Mouse (Mus musculus) testis, postnatal 10 days (tissue): ENCODE results near the gene Dcps.

Experiments used
- DNase-seq: peaks from one replicate; pipeline ENCODE4 v3.0.0; 2021; ENCODE audit warnings: low spot score

Gene Dcps

DNA sequence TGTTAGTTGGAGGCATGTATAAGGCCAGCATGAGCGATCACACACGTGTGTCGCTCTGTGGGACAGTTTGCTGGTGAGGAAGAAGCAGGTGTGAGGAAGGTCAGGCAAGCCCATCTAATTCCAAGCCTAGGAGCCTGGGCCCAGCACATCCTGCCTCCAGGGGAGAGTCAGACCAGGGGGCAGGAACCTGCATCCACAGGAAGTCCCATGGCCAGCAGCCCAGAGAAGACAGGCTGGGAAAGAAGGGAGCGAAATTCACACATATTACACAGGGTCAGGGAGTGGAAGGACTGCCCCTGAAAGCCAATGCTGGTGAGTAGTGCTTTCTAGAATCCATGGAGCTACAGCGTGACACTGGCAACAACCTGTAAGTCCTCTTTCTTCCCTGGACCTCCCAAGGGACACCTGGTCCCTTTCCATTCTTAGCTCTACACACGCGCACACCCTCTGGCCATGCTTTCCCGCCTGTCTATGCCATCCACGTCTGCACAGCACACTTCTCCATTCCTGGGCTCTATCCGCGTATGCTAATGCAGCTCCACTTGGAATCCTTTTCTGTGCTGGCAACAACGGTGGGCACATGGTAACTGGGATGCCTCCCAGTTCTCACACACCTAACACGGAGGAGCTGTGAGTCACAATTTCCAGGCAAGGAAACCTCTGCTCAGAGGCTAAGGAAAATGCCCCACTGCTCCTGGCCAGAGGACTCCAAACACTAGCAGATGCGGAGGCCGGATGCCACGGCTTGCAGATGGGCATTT is 44.0 kb downstream of the Dcps start:
- DNase-seq = no peak

DNA sequence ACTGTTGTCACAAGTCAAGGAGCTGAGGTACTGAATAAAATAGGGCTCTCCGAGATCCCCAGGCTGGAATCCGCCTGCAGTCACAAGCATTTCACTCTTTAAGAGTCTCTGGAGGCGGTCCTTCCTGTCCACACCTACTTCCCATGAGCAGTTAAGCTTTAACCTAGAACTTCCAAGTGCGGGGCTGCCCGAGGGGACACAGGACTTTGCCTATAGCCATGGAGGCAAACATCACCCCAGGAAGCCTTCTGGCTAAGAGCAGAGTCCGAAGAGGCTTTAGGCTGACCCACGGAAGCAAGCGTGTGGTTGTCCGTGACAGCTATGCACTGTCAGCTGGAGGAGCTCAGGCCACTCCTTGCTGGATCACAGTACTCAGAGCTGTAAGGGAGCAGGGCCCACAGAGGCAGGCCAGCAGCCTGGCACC is 46.9 kb downstream of the Dcps start:
- no peak for DNase-seq

DNA sequence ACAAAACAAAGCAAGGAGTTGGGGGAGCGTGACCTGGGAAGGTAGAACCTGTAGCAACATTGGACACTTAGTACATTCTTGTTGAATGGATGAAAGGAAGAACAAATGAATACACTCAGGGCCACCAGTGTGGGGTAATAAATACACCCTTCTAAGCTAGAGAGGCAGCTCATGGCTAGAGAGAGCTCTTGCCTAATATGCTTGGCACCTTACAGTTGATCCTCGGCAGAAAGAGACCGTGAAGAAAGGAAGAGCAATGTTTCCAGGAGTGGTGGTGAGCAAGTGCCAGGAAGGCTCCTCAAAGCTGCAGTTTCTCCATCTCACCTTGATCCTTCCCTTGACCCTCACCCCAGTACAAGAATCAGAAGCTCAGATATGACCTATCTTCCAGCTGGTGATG is 47.3 kb downstream of the Dcps start:
- DNase-seq = no peak

DNA sequence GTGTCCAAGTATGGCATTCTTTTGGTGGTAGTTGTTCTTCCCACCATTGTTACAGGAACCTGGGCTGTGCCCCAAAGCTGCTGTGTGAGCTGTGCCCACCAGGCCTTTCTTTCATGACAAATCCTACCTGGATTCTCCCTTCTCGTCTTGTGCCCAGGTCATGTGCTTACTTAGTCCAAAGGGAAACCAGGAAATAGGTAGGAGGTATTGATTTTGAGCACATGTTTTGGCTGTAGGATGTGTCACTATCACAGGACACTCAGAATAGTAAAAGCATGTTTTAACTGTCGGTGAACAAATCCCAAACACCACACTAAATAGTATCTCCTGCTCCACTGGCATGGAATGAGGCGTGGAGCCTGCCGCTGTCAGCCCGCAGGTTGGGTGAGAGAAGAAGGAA is 48.3 kb downstream of the Dcps start:
- DNase-seq = no peak

- no peak for DNase-seq
Measured at GRCm38 (mm10) chr9:35127147-35127546, 48.7 kb downstream of the Dcps start.

DNA sequence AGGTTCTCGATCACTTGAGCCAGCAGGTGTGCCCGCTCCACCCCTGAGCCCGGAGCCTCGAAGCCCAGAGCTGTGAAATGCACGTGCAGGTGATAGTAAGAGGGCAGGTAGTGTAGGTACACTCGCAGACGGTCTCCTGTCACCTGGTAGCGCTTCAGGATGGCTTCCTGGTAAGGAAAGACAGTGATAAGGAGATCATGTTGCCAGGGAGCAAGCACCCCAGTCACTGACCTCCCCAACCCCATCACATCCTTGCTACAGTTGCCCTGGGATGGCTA is 51.2 kb downstream of the Dcps start:
- DNase-seq = no peak

- no peak for DNase-seq
Measured at GRCm38 (mm10) chr9:35123804-35124677, 51.8 kb downstream of the Dcps start.

DNA sequence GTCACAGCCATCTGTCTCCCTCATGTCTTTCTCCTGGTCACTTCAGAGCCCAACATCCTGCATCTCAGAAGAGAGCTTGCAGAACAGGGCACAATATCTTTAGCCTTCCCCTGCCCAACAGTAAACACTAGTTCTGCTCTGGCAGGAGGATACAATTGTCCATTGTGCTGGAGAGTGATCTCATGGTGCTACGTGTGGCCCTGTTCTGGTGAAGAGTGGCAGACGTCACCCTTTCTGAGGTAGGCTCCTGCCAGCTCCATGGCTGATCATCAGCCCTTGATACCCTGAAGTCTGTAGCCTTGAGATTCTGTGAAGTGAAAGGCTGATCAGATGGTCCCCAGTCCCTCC is 52.4 kb downstream of the Dcps start:
- DNase-seq = no peak

- DNase-seq = no peak
Measured at GRCm38 (mm10) chr9:35122551-35123266, 53.2 kb downstream of the Dcps start.

- no peak for DNase-seq
Measured at GRCm38 (mm10) chr9:35119168-35119567, 56.7 kb downstream of the Dcps start, which contains the start of gene St3gal4. Gene St3gal4, minus strand, starts transcription at chr9:35119268.

GRCm38 (mm10) chr9:35118563-35118962 is 57.3 kb downstream of the Dcps start:
- no peak for DNase-seq

DNA sequence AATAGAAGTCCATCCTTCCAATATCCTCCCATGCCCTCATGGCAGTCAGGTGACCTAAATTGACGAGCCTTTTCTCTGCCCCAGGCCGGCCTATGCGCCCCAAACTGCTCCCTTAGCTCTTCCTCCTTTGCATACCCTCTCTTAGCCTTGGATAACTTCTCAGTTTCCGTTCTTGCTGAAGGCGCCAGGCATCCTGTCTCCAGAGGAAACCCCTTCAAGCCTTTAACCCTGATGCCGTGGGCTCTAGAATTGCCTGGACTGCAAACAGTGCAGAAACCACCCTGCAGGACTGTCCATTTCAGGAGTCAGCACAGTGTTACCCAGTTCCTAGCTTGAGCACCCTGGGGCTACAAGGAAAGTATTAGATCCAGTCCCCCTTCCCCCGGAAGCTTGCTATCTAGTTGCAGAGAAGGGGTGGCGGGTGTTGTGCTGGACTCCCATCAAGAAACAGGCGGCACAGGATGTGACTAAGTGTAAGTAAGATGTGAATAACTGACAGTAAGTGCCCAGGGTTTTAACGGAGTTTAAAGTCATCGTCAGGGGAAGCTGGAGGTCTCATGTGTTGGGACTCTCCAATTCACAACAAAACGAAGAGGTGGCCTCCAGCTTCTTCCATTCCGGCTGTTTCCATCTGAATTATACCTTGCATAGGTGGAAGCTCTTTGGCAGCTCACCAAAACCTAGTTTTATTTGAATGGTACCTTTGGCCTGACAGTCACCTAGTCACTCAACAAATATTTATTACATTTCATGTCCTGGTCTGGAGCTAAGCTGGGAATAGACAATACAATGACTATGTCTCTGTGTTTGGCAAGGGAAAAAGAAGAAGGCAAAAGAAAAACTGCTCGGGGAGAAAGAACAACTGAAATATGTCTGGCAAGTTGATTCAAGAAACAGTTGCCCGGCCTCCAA is 58.2 kb downstream of the Dcps start:
- DNase-seq = no peak

DNA sequence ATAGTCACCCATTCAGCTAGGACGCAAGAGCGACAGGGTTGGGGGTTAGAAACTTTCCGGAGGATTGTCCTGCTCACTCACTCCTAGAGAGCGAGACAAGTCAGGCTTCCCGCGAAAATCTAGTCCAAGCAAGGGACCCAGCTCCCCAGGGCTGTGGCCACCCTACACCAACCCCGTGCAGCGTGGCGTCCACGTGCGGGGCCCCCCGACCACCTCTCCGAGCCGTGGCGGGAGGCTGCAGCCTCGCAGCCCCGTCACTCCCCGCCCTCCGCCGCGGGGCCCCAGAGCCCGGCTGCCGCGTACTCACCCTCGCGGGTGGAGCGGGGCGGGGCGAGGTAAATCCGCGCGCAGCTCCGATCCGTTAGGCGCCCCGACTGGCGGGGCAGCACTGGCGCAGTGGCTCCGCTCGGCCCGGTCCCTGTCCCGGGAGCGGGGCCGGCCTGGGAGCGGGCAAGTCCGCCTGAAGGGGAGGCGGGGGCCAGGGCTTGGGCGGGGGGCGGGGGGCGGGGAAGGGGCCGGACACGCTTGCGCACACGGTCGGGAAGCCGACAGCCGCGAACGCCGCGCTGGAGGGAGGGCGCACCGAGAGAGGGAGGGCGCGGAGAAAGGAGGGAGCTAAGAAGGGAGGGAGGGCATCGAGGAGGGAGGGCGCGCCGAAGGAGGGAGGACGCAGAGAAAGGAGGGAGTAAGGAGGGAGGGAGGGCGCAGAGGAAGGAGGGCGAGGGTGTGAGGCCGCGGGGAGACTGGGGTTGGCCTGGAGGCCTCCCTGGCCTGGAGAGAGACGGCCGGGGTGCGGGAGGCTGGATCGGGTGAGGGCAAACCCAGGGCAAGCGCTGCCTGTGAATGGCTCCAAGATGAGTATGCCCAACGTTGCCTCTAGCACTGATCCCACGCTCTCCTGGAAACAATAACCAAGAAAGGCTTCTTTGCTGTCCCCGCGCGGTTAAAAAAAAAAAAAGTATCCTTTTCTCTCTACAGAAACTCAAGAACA is 59.2 kb downstream of the Dcps start:
- peak; percentile 84 for DNase-seq

- no peak for DNase-seq
Measured at GRCm38 (mm10) chr9:35115804-35116203, 60.1 kb downstream of the Dcps start.

GRCm38 (mm10) chr9:35115299-35115698 is 60.6 kb downstream of the Dcps start:
- DNase-seq = no peak

- DNase-seq = no peak
Measured at GRCm38 (mm10) chr9:35114234-35114633, 61.6 kb downstream of the Dcps start.

DNA sequence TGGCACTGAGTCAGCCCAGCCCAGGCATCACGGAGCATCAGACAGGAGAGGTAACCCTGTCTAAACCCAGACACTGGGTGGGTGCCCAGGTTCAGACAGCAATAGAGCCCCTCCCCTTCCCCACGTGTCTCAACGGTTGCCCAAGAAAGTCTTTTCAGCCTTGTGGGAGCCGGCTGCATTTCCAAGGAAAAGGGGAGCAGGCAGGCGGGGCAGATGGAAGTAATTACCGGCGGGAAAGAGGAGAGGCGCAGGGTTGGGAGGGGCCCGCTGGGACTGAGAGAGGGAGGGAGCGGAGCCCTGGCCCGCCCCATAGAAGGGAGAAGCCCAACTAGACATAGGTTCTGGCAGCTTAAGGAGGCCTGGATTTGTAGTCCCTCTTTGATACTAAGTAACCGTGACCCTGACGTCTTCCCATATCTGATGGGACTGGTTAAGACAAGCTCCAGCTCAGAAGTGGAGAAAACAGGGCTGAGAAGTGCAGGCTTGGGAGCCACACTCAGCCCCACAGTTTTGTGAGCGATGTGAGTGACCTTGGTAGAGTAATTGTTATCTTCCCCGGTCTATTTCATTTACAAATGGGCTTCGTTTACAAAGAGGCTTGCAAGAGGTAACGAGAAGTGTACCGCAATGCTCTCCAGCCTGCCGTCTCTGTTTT is 63.8 kb downstream of the Dcps start:
- peak; percentile 80 for DNase-seq

DNA sequence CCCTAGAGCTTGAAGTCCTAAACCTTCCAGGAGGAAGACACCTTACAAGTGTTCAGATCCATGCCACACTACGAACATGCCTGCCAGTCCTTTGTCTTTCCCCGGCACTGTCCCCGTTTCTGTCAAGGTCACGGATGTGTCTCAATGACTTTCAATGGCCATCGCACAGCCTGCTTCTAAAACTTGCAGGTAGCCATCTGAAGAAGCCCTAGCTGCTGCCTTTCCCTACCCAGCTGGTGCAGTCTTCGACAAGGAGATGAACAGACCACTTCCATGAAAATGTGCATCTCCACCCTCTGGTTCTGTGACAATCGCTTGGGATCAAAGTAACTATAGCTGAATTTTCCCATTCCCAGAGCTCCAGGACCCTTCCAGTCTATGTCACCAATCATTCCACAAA is 64.4 kb downstream of the Dcps start:
- no peak for DNase-seq

GRCm38 (mm10) chr9:35110567-35110966 is 65.3 kb downstream of the Dcps start:
- no peak for DNase-seq

DNA sequence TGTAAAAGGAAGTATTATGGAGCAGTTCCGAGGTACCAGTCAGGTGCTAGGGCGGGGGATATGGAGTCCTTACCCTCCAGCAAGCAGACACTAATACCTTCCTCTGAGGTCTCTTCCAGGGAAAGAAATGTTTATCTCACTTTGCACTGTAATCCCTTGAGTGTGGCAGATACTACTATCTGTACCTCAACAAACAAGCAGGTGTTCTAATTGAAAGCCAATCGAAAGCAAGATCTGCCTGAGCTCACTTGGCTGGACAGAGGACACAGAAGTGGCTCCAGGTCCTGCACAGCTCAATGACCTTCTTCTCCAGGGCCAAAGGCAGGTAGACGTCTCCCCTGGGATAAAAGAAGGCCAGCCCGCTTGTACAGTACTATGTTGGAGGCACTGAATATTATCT is 65.8 kb downstream of the Dcps start:
- DNase-seq = no peak
